ENCODE assay signal across 8 mouse cellular contexts in the genomic region with DNA sequence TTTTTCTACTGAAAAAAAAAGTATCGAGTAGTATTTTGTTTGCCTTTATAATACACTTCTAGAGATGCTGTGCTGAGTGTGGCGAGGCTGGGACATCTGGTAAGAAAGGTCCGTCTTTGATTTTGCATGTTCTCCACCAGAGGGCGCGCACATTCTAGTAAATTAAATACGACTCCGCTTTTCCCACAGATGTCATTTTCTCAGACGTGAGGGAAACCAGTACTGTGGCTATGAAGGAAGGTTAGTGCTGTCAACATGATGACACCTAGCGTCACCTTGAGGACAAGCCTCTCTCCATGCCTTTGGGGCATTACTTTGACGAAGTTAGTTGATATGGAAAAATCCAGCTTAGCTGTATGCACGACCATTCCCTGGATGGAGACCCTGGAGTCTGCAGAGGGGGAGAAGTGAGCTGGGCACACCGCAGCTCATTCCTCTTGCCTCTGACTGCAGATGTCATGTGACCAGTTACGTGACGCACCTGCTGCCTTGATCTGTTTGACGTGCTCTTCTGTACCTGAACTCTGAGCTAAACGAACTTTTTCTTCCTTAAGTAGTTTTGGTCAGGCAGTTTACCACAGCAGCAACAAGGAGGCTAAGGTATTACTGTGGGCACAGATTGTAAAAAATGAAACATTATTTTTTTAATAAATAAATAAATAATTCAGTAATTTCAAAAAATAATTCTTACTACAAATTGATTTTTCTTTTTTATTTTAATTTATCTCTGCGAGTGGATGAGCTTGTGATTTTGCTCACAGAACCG. TPM values are rescaled to one million over a fixed set of nuclear protein-coding genes. Genes with fewer than 3 reads are reported as not detected.
DNase-seq lines count a peak whose midpoint lies in the region; ATAC-seq and TF ChIP-seq lines count a peak whose summit lies in the region.

No protein-coding gene starts in this region.

- peak; percentile 33; the same call in 1 of the 2 replicates for TF ChIP-seq CTCF in testis, adult 2 months (IDR thresholded peaks at IDR 0.05; ENCODE audit: control insufficient read depth, insufficient read depth, insufficient replicate concordance, low read depth, low read length)

- H3K9ac ChIP-seq in embryonic facial prominence, embryonic 15.5 days: no peak overlapping the region
- H3K9ac ChIP-seq in heart, embryonic 12.5 days: no peak overlapping the region
- no peak overlapping the region for H3K9ac ChIP-seq in kidney, embryonic 16.5 days (replicated peaks; ENCODE audit: low read length)
- no peak overlapping the region for H3K9ac ChIP-seq in liver, embryonic 13.5 days

- H3K27ac ChIP-seq in embryonic facial prominence, embryonic 15.5 days (replicated peaks): no peak overlapping the region
- H3K27ac ChIP-seq in heart, embryonic 12.5 days (ENCODE audit: poor library complexity, severe bottlenecking): no peak overlapping the region
- H3K27ac ChIP-seq in kidney, embryonic 16.5 days (ENCODE audit: low read length): no peak overlapping the region
- H3K27ac ChIP-seq in liver, embryonic 13.5 days: no peak overlapping the region
- H3K27ac ChIP-seq in testis, adult 2 months (ENCODE audit: control insufficient read depth, insufficient read depth, low read depth, low read length): no peak overlapping the region

- H3K27me3 ChIP-seq in embryonic facial prominence, embryonic 15.5 days: 0 out of 2 replicates have a peak, but pooled peaks cover 7% of the 10 kb centered on the region
- H3K27me3 ChIP-seq in heart, embryonic 12.5 days (replicated peaks): peaks cover 10% of the 10 kb centered on the region; the same call in 1 of the 2 replicates
- no peaks in the 10 kb centered on the region for H3K27me3 ChIP-seq in kidney, embryonic 16.5 days (ENCODE audit: insufficient read depth, low read length)
- H3K27me3 ChIP-seq in liver, embryonic 13.5 days: no peaks in the 10 kb centered on the region
- no peaks in the 10 kb centered on the region for H3K27me3 ChIP-seq in testis, adult 2 months (ENCODE audit: control insufficient read depth, insufficient read depth, low read length)

- ATAC-seq in embryonic facial prominence, embryonic 15.5 days (ENCODE audit: insufficient number of reproducible peaks, low FRiP score, low TSS enrichment, low read depth): peak; percentile 67
- peak; percentile 55; the same call in 1 of the 2 replicates for ATAC-seq in heart, embryonic 12.5 days (ENCODE audit: insufficient number of reproducible peaks, low FRiP score)
- peak; percentile 78 for ATAC-seq in kidney, embryonic 16.5 days (ENCODE audit: low FRiP score, low TSS enrichment)
- no peak for ATAC-seq in liver, embryonic 13.5 days (ENCODE audit: low read depth)

- H3K4me2 ChIP-seq in embryonic facial prominence, embryonic 15.5 days (replicated peaks): no peak overlapping the region
- no peak overlapping the region; the same call in 1 of the 2 replicates for H3K4me2 ChIP-seq in heart, embryonic 12.5 days
- H3K4me2 ChIP-seq in kidney, embryonic 16.5 days (replicated peaks; ENCODE audit: low read depth, low read length): 0 out of 2 replicates have a peak overlapping the region, but pooled peaks have one; percentile 25
- no peak overlapping the region for H3K4me2 ChIP-seq in liver, embryonic 13.5 days

- H3K9me3 ChIP-seq in embryonic facial prominence, embryonic 15.5 days (replicated peaks): 0 out of 2 replicates have a peak, but pooled peaks cover 4% of the 10 kb centered on the region
- peaks cover 5% of the 10 kb centered on the region for H3K9me3 ChIP-seq in heart, embryonic 12.5 days (replicated peaks)
- peaks cover 7% of the 10 kb centered on the region for H3K9me3 ChIP-seq in kidney, embryonic 16.5 days (ENCODE audit: low read length)
- no peaks in the 10 kb centered on the region for H3K9me3 ChIP-seq in liver, embryonic 13.5 days (replicated peaks)

- H3K4me1 ChIP-seq in embryonic facial prominence, embryonic 15.5 days: no peaks in the 10 kb centered on the region
- H3K4me1 ChIP-seq in heart, embryonic 12.5 days (replicated peaks): no peaks in the 10 kb centered on the region
- 0 out of 2 replicates have a peak, but pooled peaks cover 3% of the 10 kb centered on the region for H3K4me1 ChIP-seq in kidney, embryonic 16.5 days (ENCODE audit: insufficient read depth, low read length)
- no peaks in the 10 kb centered on the region for H3K4me1 ChIP-seq in liver, embryonic 13.5 days (replicated peaks)
- H3K4me1 ChIP-seq in testis, adult 2 months (ENCODE audit: control insufficient read depth, insufficient read depth, low read length): no peaks in the 10 kb centered on the region

- no peak overlapping the region for H3K4me3 ChIP-seq in embryonic facial prominence, embryonic 15.5 days (replicated peaks)
- no peak overlapping the region for H3K4me3 ChIP-seq in heart, embryonic 12.5 days
- no peak overlapping the region for H3K4me3 ChIP-seq in kidney, embryonic 16.5 days (ENCODE audit: low read length)
- H3K4me3 ChIP-seq in liver, embryonic 13.5 days (replicated peaks): no peak overlapping the region
- no peak overlapping the region for H3K4me3 ChIP-seq in testis, adult 2 months (ENCODE audit: control insufficient read depth, low read depth, low read length)

- H3K36me3 ChIP-seq in embryonic facial prominence, embryonic 15.5 days: no peaks in the 10 kb centered on the region
- H3K36me3 ChIP-seq in heart, embryonic 12.5 days: no peaks in the 10 kb centered on the region
- no peaks in the 10 kb centered on the region for H3K36me3 ChIP-seq in kidney, embryonic 16.5 days (ENCODE audit: insufficient read depth, low read length)
- no peaks in the 10 kb centered on the region for H3K36me3 ChIP-seq in liver, embryonic 13.5 days
- H3K36me3 ChIP-seq in testis, adult 2 months (ENCODE audit: control insufficient read depth, insufficient read depth, low read length): no peaks in the 10 kb centered on the region

- whole genome bisulfite sequencing in embryonic facial prominence, embryonic 15.5 days: 26% methylated on average over 18 of the region's 18 CpGs
- WGBS in heart, embryonic 12.5 days: 28% methylated on average over 18 of the region's 18 CpGs
- WGBS in kidney, embryonic 16.5 days: 31% methylated on average over 18 of the region's 18 CpGs
- 24% methylated on average over 18 of the region's 18 CpGs for WGBS in liver, embryonic 13.5 days (ENCODE audit: insufficient replicate concordance)

- TF ChIP-seq POLR2A in testis, adult 2 months (IDR thresholded peaks at IDR 0.05; ENCODE audit: control insufficient read depth, low read depth, low read length): no peak

- DNase-seq in A20 (ENCODE audit: low read depth, low spot score): peak; percentile 76
- DNase-seq in adrenal gland, postnatal 4 days (ENCODE audit: low spot score in 2 of 2): peak; percentile 15 to 44
- peak; percentile 6 for DNase-seq in liver, embryonic 13.5 days
- peak; percentile 69 for DNase-seq in neural tube, embryonic 10.5 days (ENCODE audit: extremely low spot score, low spot score)

RNA-seq across cellular contexts. Expression of gene Mep1a, which starts 16.2 kb away (rescaled TPM):
- 10 to 100 TPM in 1 of 2 experiments, under 1 TPM in 1; 0.85 to 28.5 TPM for total RNA-seq in adrenal gland, postnatal 4 days (2021)
- polyA plus RNA-seq in embryonic facial prominence, embryonic 15.5 days (2015; fragmentation: Nextera tagmentation; extraction: Ambion mirVana): 0.25 and 0.40 TPM in 2 replicates
- not detected in 2 replicates for polyA plus RNA-seq in heart, embryonic 12.5 days (2016; fragmentation: Nextera tagmentation; extraction: Ambion mirVana)
- 63.4 and 71.3 TPM in 2 replicates for polyA plus RNA-seq in kidney, embryonic 16.5 days (2015; fragmentation: Nextera tagmentation; extraction: Ambion mirVana)
- polyA plus RNA-seq in liver, embryonic 13.5 days (2015; fragmentation: Nextera tagmentation; extraction: Ambion mirVana): not detected in 2 replicates
- 0.14 and 0.53 TPM in 2 replicates for polyA plus RNA-seq in testis, adult 2 months (2012; rRNA removed)

RNA-seq across cellular contexts. Expression of gene Ankrd66, which starts 24.6 kb away (rescaled TPM):
- not detected for total RNA-seq in adrenal gland, postnatal 4 days (2021)
- 0.59 and 1.3 TPM in 2 replicates for polyA plus RNA-seq in embryonic facial prominence, embryonic 15.5 days (2015; fragmentation: Nextera tagmentation; extraction: Ambion mirVana)
- not detected in 2 replicates for polyA plus RNA-seq in heart, embryonic 12.5 days (2016; fragmentation: Nextera tagmentation; extraction: Ambion mirVana)
- polyA plus RNA-seq in kidney, embryonic 16.5 days (2015; fragmentation: Nextera tagmentation; extraction: Ambion mirVana): 0.47 TPM in 1 of 2 replicates, not detected in the other
- not detected in 2 replicates for polyA plus RNA-seq in liver, embryonic 13.5 days (2015; fragmentation: Nextera tagmentation; extraction: Ambion mirVana)
- polyA plus RNA-seq in testis, adult 2 months (2012; rRNA removed): 0.22 and 0.23 TPM in 2 replicates

RNA-seq across cellular contexts. Expression of gene Pla2g7, which starts 49.1 kb away (rescaled TPM):
- 10 to 100 TPM; 14.0 to 15.6 TPM for total RNA-seq in adrenal gland, postnatal 4 days (2021)
- 12.5 and 14.6 TPM in 2 replicates for polyA plus RNA-seq in embryonic facial prominence, embryonic 15.5 days (2015; fragmentation: Nextera tagmentation; extraction: Ambion mirVana)
- polyA plus RNA-seq in heart, embryonic 12.5 days (2016; fragmentation: Nextera tagmentation; extraction: Ambion mirVana): 12.4 and 13.1 TPM in 2 replicates
- 75.4 and 76.4 TPM in 2 replicates for polyA plus RNA-seq in kidney, embryonic 16.5 days (2015; fragmentation: Nextera tagmentation; extraction: Ambion mirVana)
- polyA plus RNA-seq in liver, embryonic 13.5 days (2015; fragmentation: Nextera tagmentation; extraction: Ambion mirVana): 7.4 and 7.6 TPM in 2 replicates
- polyA plus RNA-seq in testis, adult 2 months (2012; rRNA removed): 8.6 and 14.8 TPM in 2 replicates

Comparison
In these comparisons a context has a peak if more than half of its experiments do, and no peak if none do; other contexts are left out.
1. DNase-seq: peak in every context shown above with its lines; median percentile 76 in A20; 69 in neural tube, embryonic 10.5 days; 30 in adrenal gland, postnatal 4 days; 6 in liver, embryonic 13.5 days.
2. RNA of gene Mep1a, which starts 16.2 kb away (polyA plus RNA-seq): 63.4 to 71.3 TPM in kidney, embryonic 16.5 days; 0.25 to 0.40 TPM in embryonic facial prominence, embryonic 15.5 days, 0.14 to 0.53 TPM in testis, adult 2 months, not detected in liver, embryonic 13.5 days and not detected in heart, embryonic 12.5 days; every median in the first group is over 10 times any median in the second.